Mouse (Mus musculus): ENCODE measurements around the gene Fam189a1.

The Fam189a1 gene

GRCm38 (mm10) chr7:64949910-64950770, 206.2 kb downstream of the Fam189a1 start:
- DNase-seq (ENCODE audit: extremely low spot score) = peak; percentile 45

DNA sequence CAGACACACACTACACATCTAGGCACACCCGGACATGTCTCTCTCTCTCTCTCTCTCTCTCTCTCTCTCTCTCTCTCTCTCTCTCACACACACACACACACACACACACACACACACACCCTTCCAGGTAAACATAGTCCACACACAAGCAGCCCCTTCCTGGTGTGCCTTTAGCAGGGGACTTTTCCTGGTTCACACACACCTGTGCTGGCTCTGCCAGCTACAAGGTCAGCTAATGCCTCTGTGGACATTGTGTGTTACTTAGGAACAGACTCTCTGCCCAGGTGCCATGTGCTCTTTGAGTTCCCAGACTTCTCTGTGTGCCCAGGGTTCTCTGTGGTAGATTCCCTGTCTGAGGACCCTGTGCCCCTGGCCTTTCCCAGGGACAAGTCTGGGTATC, 206.9 kb downstream of the Fam189a1 start:
- no peak for DNase-seq (ENCODE audit: extremely low spot score)

DNA sequence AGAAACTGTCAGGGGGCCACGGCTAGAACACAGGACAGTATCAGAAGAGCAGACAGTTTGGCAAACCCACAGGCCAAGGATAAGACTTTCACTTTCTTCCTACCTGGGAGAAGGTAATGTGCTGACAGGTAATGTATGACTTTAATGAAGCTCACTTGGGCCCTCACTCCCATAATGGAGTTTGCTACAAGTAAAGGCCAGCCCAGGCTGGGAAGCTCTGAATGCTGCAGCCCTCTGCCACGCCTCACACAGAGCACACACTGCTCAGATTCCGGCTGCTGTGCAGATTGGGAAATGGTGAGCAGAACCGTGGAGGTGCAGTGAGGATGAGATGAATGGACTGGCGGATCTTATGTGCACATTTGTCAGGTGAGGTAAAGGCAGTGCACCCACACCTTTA, 211.7 kb downstream of the Fam189a1 start:
- DNase-seq (ENCODE audit: extremely low spot score) = no peak

DNA sequence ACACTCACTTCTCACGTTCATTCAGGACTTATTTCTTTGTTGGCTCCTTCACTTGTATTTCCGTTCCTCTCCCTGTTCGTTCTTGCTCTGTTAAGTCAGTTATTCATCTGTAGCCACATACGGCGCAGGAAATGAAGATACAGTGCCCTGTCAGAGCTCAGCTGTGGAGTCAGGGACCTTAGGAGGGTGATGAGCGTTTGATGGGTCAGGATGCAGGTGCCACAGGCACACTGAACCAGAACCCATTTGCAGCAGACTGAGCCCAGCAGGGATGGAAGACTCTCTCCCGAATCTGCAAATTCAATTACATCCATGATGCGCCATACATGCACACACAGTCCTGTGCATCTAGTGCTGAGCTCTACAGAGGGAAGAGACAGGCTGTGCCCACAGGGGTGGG, 212.2 kb downstream of the Fam189a1 start:
- no peak for DNase-seq (ENCODE audit: extremely low spot score)

DNA sequence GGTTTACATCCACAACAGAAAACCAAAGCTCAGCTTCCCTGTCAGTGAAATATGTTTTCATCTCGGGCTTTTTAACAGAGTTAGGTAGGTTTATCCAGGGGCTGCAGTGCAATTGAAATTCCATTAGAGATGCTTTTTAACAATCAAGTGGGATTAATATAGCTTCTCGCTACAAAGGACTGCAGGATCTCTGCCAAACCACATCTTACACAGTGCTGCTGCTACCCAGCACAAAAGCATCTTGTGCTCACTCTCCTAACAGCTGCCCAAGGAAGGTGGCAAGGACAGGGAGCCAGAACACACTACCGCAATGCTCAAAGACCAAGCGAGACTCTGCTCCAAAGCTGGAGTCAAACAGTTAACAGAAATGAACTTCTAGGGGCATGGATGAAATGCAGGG, 219.4 kb downstream of the Fam189a1 start:
- DNase-seq (ENCODE audit: extremely low spot score) = no peak

DNA sequence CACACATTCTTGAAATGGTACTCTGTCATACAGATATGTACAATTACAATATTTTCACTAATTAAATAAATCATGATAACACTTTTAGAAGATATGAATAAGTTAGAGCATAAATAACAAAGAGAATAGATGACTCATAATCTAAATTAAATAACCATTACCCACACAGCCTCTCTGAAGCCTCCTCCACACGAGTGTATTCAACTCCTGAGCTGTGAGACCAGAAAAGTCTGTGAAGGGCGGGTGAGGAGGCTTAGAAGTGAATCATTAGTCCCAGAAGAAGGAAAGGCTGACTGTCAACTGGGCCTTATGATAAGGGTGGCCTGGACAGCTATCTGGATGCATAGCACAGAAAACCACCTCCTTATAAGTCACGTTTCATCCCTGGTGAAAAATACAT, 222.3 kb downstream of the Fam189a1 start:
- DNase-seq (ENCODE audit: extremely low spot score) = no peak

GRCm38 (mm10) chr7:64930980-64931379, 225.4 kb downstream of the Fam189a1 start:
- DNase-seq (ENCODE audit: extremely low spot score) = no peak

GRCm38 (mm10) chr7:64923918-64924317, 232.5 kb downstream of the Fam189a1 start:
- DNase-seq (ENCODE audit: extremely low spot score) = no peak

DNA sequence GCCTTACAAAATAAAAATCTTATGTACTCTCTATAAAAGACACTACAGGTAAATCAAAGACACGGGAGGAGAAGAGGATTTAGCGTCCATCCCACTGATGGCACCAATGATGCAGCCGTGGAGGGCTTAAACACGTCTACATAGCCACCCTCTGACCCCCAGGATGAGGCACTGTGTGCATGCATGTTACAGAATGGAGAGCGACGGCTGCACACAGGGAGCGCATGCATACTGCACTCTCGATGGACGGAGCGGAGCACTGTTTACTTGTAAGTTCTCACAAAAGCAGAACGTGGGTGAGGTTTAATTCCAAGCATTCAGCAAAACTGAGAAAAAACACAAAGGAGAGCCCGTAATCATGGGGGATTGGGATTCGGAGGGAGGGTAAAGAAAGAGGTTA, 235.2 kb downstream of the Fam189a1 start:
- DNase-seq (ENCODE audit: extremely low spot score) = no peak

- DNase-seq (ENCODE audit: extremely low spot score) = no peak
Observed at GRCm38 (mm10) chr7:64920735-64921134, 235.6 kb downstream of the Fam189a1 start.

- DNase-seq (ENCODE audit: extremely low spot score) = no peak
Observed at GRCm38 (mm10) chr7:64916654-64917053, 239.7 kb downstream of the Fam189a1 start.

DNA sequence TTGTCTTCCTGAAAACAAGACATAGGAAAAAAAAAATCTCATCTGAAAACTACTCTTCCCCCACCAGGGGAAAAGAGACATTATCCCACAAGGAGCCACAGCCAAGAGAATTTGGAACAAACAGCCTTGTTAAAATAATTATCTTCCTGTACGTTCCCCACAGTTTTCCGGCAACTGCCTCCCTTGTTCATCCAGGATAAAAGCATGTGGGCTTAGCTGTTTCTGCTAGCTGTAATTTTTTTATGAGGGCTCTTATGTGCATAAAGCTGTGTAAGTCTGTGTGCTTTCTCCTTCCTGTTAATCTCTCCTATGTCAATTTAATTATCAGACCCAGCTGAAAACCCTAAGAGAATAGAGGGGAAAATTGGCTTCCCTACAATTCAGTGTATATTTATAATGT, 241.2 kb downstream of the Fam189a1 start:
- DNase-seq (ENCODE audit: extremely low spot score) = no peak

DNA sequence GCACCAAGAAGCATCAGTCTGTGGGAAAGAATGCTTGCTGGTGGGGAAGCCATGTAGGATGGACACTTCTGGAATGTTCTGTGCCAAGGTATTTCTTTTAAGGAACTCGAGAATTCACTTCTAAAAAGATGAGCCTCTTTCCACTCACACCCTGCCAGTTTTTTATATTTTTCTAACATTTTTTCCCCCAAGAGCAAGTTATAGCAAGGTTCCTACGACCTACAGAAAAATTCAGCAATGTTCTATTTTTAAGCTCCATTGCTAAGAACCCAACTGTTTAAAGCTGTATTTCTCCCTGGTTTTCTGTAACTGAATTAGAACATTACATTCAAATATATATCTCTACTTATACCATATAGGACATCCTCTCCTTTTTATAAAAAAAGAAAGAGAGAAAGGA, 244.4 kb downstream of the Fam189a1 start:
- no peak for DNase-seq (ENCODE audit: extremely low spot score)

GRCm38 (mm10) chr7:64910208-64910607, 246.2 kb downstream of the Fam189a1 start:
- no peak for DNase-seq (ENCODE audit: extremely low spot score)

GRCm38 (mm10) chr7:64906955-64907354, 249.4 kb downstream of the Fam189a1 start:
- DNase-seq (ENCODE audit: extremely low spot score) = no peak

DNA sequence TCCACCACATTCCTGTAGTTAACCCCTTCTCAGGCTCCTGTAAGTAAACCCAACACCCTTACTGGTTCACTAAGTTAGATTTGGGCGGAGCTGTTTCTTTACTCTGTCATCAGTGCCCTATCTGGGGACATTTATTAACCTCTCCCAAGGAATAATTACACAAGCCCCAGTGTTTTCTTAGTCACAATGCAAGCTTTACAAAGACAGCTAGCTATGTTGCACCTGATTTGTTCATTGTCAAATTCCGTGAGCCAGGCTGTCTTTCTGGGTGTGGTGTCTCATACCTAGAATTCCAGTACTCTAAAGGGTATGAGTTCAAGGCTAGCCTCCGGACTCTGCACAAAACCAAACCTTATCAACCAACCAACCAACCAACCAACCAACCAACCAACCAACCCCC, 250.9 kb downstream of the Fam189a1 start:
- no peak for DNase-seq (ENCODE audit: extremely low spot score)

GRCm38 (mm10) chr7:64900249-64900648, 256.1 kb downstream of the Fam189a1 start:
- DNase-seq (ENCODE audit: extremely low spot score) = no peak

DNA sequence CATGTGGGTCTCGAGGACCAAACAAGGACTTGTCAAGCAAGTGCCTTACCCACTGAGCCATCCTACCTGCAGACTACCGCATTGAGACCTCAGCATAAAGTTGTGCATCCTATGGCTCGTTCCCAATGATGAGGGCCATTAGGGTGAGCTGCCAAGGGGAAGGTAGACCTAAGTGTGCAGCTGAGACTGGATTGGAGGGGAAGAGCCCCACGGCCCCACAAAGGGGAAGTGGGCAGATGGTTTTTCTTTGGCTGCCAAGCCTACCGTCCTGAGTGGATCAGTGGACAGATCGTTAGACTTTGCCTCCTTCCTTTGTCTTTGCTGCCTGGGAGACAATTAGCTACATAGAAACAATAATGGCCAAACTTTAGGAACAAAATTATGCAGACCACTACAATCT, 259.8 kb downstream of the Fam189a1 start:
- DNase-seq (ENCODE audit: extremely low spot score) = no peak

DNA sequence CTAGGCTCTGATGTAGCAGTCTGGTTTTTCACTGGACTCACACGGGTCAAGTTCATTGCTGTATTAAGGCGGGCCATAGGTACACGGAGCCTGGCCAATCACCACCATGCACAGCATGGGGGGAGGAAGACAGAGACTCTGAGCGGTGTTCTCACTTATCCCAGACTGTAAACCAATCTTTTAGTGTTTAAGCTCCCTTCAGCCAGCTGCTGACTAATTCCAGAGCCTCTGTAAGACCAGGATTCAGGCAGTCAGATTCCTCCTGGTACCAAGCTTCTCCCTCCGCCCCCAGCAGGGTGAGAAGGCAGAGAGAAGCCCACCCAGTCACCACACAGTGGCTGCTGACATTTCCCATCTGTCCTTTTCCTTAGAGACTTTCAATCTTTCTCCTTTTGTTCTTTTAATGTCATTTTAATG, 260.7 kb downstream of the Fam189a1 start:
- no peak for DNase-seq (ENCODE audit: extremely low spot score)

- no peak for DNase-seq (ENCODE audit: extremely low spot score)
Observed at GRCm38 (mm10) chr7:64891139-64891538, 265.2 kb downstream of the Fam189a1 start.

GRCm38 (mm10) chr7:64889919-64890318, 266.5 kb downstream of the Fam189a1 start:
- DNase-seq (ENCODE audit: extremely low spot score) = no peak

DNA sequence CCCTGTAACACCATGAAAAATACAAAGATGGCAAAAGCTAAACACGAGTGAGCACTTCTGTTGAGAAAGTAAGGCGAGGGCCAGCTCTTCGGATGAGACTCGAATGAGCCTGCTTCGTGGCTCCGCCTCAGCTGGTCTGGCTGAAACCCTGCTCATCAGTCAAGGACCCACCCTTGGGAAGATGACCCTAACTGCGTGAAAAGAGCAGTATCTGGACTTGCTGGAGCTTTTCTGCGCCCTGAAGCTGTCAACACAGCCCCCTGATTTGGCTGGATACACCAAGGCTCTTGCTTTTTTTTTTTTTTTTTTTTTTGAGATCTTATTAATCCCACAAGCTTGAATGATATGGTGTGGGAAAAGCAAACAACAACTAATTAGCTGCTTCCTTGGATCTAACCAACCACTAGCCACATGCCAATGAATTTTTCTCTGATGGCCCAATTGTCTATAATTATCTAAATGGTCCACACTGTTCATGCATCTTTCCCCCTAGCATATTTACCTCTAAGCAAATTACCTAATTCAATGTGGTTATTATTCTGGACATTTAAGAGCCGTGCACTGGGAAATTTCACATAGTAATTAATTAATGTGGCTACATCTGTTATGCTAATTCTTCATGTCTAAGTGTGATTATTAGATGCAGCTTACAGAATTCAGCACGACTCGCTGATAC, 272.0 kb downstream of the Fam189a1 start:
- no peak for DNase-seq (ENCODE audit: extremely low spot score)

DNA sequence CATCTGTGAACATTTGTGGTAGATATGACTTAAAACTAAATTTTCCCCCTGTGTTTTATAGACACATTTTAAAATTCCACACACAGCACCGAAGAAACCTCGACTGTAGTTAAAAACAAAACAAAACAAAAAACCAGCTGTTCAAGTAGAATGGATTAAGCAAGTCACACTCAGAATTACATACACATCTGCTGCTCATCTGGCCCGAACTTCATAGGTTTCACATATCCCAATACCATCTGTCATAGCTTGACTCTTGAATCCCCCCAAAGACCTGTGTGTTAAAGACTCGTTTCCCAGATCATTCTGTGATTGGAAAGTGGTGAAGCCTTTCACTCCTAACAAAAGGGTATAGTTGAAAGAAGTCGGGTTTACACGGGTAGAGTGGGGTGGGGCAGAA, 274.1 kb downstream of the Fam189a1 start:
- no peak for DNase-seq (ENCODE audit: extremely low spot score)
